Mouse (Mus musculus): ENCODE measurements around the gene Slamf8. TPM values are rescaled to one million over a fixed set of nuclear protein-coding genes. Genes with fewer than 3 reads are reported as not detected.
A peak's percentile ranks its signal among the peaks of the same experiment; 100 is the strongest.

The Slamf8 gene
- polyA plus RNA-seq, 1 experiment from 2014 or later, result 0.27 TPM

GRCm38 (mm10) chr1:172632451-172633326, 42.3 kb upstream of the Slamf8 start, which contains the start of gene Dusp23:
TSS of gene Dusp23 (minus strand) at chr1:172632962.
- H3K4me3 ChIP-seq (ENCODE audit: low read depth, low read length), result peak within 1 kb of the TSS; percentile 63
- under 1% methylated on average over 53 of the region's 53 CpGs for WGBS

GRCm38 (mm10) chr1:172631721-172632120, 41.4 kb upstream of the Slamf8 start:
- no peak for TF ChIP-seq CTCF (IDR thresholded peaks at IDR 0.05; ENCODE audit: low read depth)
- no peak overlapping the region for H3K4me3 ChIP-seq (ENCODE audit: low read depth, low read length)
- H3K4me2 ChIP-seq (replicated peaks; ENCODE audit: low read depth), result no peak overlapping the region
- no peaks in the 10 kb centered on the region for H3K36me3 ChIP-seq (ENCODE audit: control insufficient read depth, insufficient read depth)
- no peak overlapping the region for H3K9ac ChIP-seq (ENCODE audit: low read depth, low read length)
- H3K4me1 ChIP-seq (replicated peaks; ENCODE audit: control insufficient read depth, insufficient read depth, low read length), result 0 out of 2 replicates have a peak, but pooled peaks cover 2% of the 10 kb centered on the region
- H3K9me3 ChIP-seq (ENCODE audit: control insufficient read depth), result no peaks in the 10 kb centered on the region
- no peaks in the 10 kb centered on the region for H3K27me3 ChIP-seq (replicated peaks; ENCODE audit: control insufficient read depth, insufficient read depth, low read length)
- H3K27ac ChIP-seq (ENCODE audit: low read depth, low read length), result no peak overlapping the region
- 89% methylated on average over 5 of the region's 5 CpGs for WGBS
- ATAC-seq, result no peak

More at GRCm38 (mm10) chr1:172632451-172633326, 42.3 kb upstream of the Slamf8 start, which contains the start of gene Dusp23:
- peak within 1 kb of the TSS; percentile 87 for H3K4me2 ChIP-seq (replicated peaks; ENCODE audit: low read depth)
- no peaks in the 10 kb centered on the region for H3K27me3 ChIP-seq (replicated peaks; ENCODE audit: control insufficient read depth, insufficient read depth, low read length)
- TF ChIP-seq CTCF (IDR thresholded peaks at IDR 0.05; ENCODE audit: low read depth), result peak; percentile 98
- H3K4me1 ChIP-seq (replicated peaks; ENCODE audit: control insufficient read depth, insufficient read depth, low read length), result 0 out of 2 replicates have a peak, but pooled peaks cover 2% of the 10 kb centered on the region
- no peaks in the 10 kb centered on the region for H3K36me3 ChIP-seq (ENCODE audit: control insufficient read depth, insufficient read depth)
- no peaks in the 10 kb centered on the region for H3K9me3 ChIP-seq (ENCODE audit: control insufficient read depth)
- H3K27ac ChIP-seq (ENCODE audit: low read depth, low read length), result peak within 1 kb of the TSS; percentile 84
- H3K9ac ChIP-seq (ENCODE audit: low read depth, low read length), result peak within 1 kb of the TSS; percentile 66
- peak; percentile 99 for ATAC-seq

- no peaks in the 10 kb centered on the region for H3K4me1 ChIP-seq (replicated peaks; ENCODE audit: control insufficient read depth, insufficient read depth, low read length)
- no peaks in the 10 kb centered on the region for H3K36me3 ChIP-seq (ENCODE audit: control insufficient read depth, insufficient read depth)
- H3K9me3 ChIP-seq (ENCODE audit: control insufficient read depth), result no peaks in the 10 kb centered on the region
- 56% methylated on average over 7 of the region's 7 CpGs for WGBS
- no peak overlapping the region for H3K9ac ChIP-seq (ENCODE audit: low read depth, low read length)
- no peak for TF ChIP-seq CTCF (IDR thresholded peaks at IDR 0.05; ENCODE audit: low read depth)
- no peak for ATAC-seq
- H3K4me3 ChIP-seq (ENCODE audit: low read depth, low read length), result no peak overlapping the region
- H3K27me3 ChIP-seq (replicated peaks; ENCODE audit: control insufficient read depth, insufficient read depth, low read length), result no peaks in the 10 kb centered on the region
- no peak overlapping the region for H3K4me2 ChIP-seq (replicated peaks; ENCODE audit: low read depth)
- no peak overlapping the region for H3K27ac ChIP-seq (ENCODE audit: low read depth, low read length)
Measured at GRCm38 (mm10) chr1:172629831-172630230, 39.5 kb upstream of the Slamf8 start.

GRCm38 (mm10) chr1:172626306-172626705, 35.9 kb upstream of the Slamf8 start:
- no peaks in the 10 kb centered on the region for H3K36me3 ChIP-seq (ENCODE audit: control insufficient read depth, insufficient read depth)
- H3K27ac ChIP-seq (ENCODE audit: low read depth, low read length), result no peak overlapping the region
- no peak overlapping the region for H3K4me2 ChIP-seq (replicated peaks; ENCODE audit: low read depth)
- no peak for ATAC-seq
- no peaks in the 10 kb centered on the region for H3K9me3 ChIP-seq (ENCODE audit: control insufficient read depth)
- TF ChIP-seq CTCF (IDR thresholded peaks at IDR 0.05; ENCODE audit: low read depth), result no peak
- H3K27me3 ChIP-seq (replicated peaks; ENCODE audit: control insufficient read depth, insufficient read depth, low read length), result no peaks in the 10 kb centered on the region
- no peak overlapping the region for H3K4me3 ChIP-seq (ENCODE audit: low read depth, low read length)
- H3K4me1 ChIP-seq (replicated peaks; ENCODE audit: control insufficient read depth, insufficient read depth, low read length), result no peaks in the 10 kb centered on the region
- WGBS, result 93% methylated on average over 3 of the region's 3 CpGs
- no peak overlapping the region for H3K9ac ChIP-seq (ENCODE audit: low read depth, low read length)

GRCm38 (mm10) chr1:172624081-172624480, 33.7 kb upstream of the Slamf8 start:
- ATAC-seq, result no peak
- no peaks in the 10 kb centered on the region for H3K9me3 ChIP-seq (ENCODE audit: control insufficient read depth)
- TF ChIP-seq CTCF (IDR thresholded peaks at IDR 0.05; ENCODE audit: low read depth), result no peak
- H3K4me2 ChIP-seq (replicated peaks; ENCODE audit: low read depth), result no peak overlapping the region
- no peak overlapping the region for H3K27ac ChIP-seq (ENCODE audit: low read depth, low read length)
- H3K4me1 ChIP-seq (replicated peaks; ENCODE audit: control insufficient read depth, insufficient read depth, low read length), result no peaks in the 10 kb centered on the region
- no peak overlapping the region for H3K9ac ChIP-seq (ENCODE audit: low read depth, low read length)
- no peaks in the 10 kb centered on the region for H3K36me3 ChIP-seq (ENCODE audit: control insufficient read depth, insufficient read depth)
- 56% methylated on average over 3 of the region's 3 CpGs for WGBS
- no peaks in the 10 kb centered on the region for H3K27me3 ChIP-seq (replicated peaks; ENCODE audit: control insufficient read depth, insufficient read depth, low read length)
- H3K4me3 ChIP-seq (ENCODE audit: low read depth, low read length), result no peak overlapping the region

GRCm38 (mm10) chr1:172623599-172623998, 33.2 kb upstream of the Slamf8 start:
- 57% methylated on average over 5 of the region's 5 CpGs for WGBS

More at GRCm38 (mm10) chr1:172623599-172623998, 33.2 kb upstream of the Slamf8 start:
- TF ChIP-seq CTCF (IDR thresholded peaks at IDR 0.05; ENCODE audit: low read depth), result no peak
- Histone ChIP-seq H3K4me3 (ENCODE audit: low read depth, low read length) (no peak overlapping the region), H3K36me3 (ENCODE audit: control insufficient read depth, insufficient read depth) (no peaks in the 10 kb centered on the region), H3K4me2 (replicated peaks; ENCODE audit: low read depth) (no peak overlapping the region), H3K4me1 (replicated peaks; ENCODE audit: control insufficient read depth, insufficient read depth, low read length) (no peaks in the 10 kb centered on the region), H3K9ac (ENCODE audit: low read depth, low read length) (no peak overlapping the region), H3K27me3 (replicated peaks; ENCODE audit: control insufficient read depth, insufficient read depth, low read length) (no peaks in the 10 kb centered on the region), H3K27ac (ENCODE audit: low read depth, low read length) (no peak overlapping the region), H3K9me3 (ENCODE audit: control insufficient read depth) (no peaks in the 10 kb centered on the region)
- no peak for ATAC-seq

Data from intestine, postnatal 0 days (tissue).